Mouse (Mus musculus) NIH3T3 (cell line): ENCODE results near the gene Prr15l.

Source experiments
- DNase-seq: peaks from one replicate; pipeline ENCODE4 v3.0.0-alpha.2; 2012; ENCODE audit warnings: low read depth

The Prr15l gene

DNA sequence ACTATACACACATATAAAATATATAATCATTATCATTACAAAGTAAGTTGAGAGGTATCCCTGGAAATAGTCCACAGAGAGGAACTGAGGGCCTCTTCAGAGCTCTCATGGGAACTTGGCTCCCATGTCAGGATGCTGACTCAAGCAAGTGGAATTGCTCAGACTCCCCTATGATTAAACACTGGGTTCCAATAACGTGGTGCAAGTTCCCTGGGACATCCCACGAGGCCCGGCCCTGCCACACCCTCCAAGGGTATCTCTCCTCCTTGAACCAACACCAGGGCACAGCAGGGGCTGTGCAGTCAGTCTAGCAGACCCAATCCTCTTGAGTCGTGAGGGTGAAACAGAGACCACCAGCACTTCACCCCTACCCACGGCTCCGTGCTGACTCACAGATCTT is 8.9 kb upstream of the Prr15l start:
- DNase-seq: peak; percentile 71

DNA sequence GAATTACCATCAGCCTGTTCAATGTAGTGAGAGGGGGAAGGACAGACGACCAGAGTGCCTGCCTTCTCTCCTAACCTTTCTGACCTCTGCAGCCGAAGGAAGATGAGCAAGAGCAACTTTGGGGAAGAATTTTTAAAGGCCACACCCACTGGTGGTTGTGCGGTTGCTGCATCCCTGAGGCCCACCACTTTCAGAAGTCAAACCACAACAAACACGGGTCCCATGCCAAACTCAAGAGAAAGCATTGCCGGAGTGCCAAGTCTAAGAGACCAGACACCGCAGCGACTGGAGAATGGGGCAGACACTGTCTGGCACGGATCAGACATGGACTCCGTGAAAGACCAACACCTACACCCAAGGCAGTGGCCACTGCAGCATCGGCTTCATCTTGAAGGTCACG is 3.0 kb upstream of the Prr15l start:
- no peak for DNase-seq

- no peak for DNase-seq
Observed at GRCm38 (mm10) chr11:96925469-96926148, 2.3 kb upstream of the Prr15l start.

DNA sequence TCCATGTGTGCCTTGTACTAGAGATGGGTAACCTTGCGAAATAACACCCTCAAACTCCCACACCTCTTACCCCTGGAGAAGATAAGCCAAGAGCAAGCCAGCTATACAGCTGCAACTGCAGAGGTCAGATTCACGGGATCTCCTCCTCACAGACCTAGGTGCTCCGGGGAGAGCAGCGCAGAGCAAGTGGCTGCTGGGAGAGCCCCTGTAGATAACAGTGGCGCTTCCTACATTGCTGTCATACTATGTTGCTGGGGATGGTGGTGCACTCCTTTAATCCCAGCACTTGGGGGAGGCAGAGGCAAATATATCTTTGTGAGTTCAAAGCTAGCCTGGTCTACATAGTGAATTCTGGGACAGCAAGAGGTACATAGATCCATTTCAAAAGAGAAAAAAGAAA is 1.3 kb upstream of the Prr15l start:
- DNase-seq: no peak

DNA sequence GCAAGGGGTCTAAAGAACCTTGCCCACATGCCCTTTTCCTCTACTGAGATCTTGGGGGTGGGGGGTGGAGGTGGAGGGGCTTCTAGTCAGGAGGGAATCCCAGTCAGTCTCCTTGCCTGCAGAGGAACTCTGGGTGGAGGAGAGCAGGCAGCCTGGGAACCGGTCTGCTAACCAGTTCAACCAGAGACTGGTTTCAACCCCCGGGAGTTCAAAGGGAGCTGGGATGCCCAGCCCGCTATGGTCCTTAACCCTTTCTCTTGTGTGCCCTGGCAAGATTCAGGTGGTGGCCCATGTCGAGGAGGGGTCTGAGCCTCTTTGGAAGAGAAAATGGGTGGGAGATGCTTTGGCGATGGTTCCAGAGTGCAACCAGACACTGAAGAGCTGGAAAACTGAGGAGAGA is 787 bp downstream of the Prr15l start:
- no peak for DNase-seq

DNA sequence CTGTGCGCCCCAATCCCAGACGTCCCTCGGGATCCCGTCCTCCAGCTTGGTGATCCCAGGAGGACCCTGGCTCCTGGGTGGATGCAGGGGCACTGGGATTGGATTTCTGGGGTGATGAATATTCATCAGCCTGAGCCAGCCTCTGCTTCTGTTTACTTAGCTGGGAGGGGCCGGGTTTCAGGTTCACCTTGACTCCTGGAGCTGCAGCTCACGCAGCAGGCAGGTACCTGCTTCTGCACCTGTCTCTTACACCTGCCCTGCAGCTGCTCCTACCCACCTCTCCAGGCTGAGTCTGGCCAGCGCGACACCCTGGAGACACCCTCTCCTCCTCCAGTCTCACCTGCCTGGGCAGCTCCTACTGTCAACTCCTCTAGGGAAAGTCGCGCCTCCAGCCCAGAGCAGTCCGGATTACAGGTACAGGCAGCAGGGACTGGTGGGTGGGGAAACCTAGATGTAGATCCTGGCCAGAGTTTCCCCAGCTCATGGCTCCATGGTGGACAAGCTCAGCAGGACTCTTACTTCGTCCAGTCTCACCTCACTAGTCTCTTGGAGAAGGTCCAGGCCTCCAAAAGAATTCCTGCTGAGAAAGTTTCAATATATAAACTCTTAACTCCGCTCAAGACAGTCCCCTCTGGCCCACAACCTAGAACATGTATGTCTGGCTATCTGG is 1.3 kb downstream of the Prr15l start:
- no peak for DNase-seq

- DNase-seq: no peak
Observed at GRCm38 (mm10) chr11:96929766-96930331, 1.9 kb downstream of the Prr15l start.

GRCm38 (mm10) chr11:96931327-96932062 is 3.6 kb downstream of the Prr15l start:
- DNase-seq: peak; percentile 36

- DNase-seq: no peak
Observed at GRCm38 (mm10) chr11:96933562-96934276, 5.8 kb downstream of the Prr15l start.

- DNase-seq: peak; percentile 35
Observed at GRCm38 (mm10) chr11:96934921-96935356, 7.0 kb downstream of the Prr15l start.

GRCm38 (mm10) chr11:96935872-96936650 is 8.2 kb downstream of the Prr15l start:
- no peak for DNase-seq

- peak; percentile 91 for DNase-seq
Observed at GRCm38 (mm10) chr11:96937549-96938425, 9.9 kb downstream of the Prr15l start.

GRCm38 (mm10) chr11:96938426-96938800 is 10.5 kb downstream of the Prr15l start:
- no peak for DNase-seq

DNA sequence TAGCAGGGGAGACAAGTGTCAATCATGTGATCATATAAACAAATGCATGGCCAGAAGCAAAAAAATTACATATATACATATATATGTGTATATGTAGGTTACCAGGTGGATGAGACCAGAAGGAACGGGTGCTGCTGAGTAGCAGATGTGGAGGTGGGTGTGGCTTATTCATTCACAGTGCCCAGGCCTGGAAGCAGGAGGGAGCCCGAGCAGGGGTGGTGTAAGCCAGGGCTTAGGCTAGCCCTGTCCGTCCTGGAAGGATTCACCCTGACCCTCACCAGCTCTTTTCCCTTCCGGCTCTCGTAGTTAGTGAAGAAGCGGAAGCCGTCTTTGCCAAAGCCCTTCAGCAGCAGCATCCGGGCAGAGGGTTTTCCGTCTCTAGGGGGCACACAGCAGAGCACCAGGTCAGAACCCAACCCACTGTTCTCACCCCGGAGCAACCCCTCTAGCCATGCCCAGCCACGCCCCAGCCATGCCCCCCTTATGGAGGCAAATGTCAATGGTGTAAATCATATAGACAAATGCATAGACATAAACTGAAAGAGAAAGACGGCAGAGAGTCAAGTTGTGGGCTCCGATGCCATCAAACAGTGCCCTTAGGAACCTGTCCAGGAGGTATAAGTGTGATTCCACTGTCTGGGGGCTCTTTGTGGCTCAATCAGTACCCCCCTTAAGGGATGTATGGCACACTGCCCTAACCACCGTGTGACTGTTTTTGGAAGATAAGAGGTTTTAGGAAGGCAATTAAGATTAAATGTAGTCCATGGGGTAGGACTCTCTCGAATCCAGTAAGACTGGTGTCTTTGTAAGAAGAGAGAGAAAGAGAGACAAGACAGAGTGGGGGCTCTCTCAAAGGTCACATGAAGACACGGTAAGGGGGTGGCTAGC is 12.9 kb downstream of the Prr15l start:
- no peak for DNase-seq

DNA sequence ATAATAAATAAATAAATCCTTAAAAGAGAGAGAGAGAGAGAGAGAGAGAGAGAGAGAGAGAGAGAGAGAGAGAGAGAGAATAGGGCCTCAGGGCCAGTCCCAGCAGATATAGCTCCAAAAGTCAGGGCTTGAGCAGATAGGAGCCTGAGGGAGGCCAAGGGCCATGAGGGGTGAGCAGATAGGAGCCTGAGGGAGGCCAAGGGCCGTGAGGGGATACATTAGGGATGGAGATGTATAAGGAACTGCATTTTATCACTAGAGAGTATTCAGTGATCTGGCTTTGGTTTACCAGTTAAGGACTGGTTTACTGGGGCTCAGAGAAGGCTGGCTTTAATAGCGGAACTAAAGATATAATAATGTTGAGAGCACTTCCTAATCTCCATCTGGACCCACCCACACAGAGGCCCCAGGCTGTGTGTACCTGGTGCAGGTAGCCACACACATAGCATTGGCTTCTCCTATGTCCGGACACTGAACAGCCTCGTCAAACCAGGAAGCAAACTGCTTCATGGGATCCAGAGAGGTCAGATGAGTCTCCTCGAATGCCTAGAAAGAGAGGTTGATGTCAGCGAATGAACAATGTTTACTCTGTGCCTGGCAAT is 14.2 kb downstream of the Prr15l start:
- no peak for DNase-seq

DNA sequence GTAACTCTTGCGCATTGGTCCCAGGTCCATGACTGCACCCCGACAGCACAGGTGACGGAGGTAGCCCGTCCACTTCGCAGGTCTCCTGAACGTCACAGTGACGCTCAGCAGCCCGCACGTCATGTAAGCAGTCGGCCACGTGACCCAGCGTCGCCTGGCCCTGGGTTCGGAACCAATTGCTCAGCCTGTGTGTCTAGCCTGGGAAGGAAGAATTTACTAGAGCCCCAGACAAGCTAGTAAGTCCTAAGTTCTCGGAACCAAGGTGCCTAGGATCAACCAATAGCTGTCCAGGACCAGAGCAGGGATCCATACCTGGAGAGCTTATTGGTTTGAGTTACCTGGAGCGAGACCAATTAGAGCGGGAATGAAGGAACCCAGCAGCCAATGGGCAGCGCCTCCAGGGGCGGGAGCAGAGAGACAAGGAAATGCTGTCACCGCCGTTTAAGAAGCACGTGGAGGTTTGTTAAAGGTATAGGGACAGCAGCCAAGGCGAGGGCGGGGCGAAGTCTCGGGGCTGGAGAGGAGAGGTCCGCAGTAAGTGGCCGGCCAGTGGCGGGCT is 15.9 kb downstream of the Prr15l start, which contains the start of gene Pnpo:
Gene Pnpo, minus strand, starts transcription at position 241 of the 559 bp plus-strand sequence.
- peak; percentile 91 for DNase-seq

DNA sequence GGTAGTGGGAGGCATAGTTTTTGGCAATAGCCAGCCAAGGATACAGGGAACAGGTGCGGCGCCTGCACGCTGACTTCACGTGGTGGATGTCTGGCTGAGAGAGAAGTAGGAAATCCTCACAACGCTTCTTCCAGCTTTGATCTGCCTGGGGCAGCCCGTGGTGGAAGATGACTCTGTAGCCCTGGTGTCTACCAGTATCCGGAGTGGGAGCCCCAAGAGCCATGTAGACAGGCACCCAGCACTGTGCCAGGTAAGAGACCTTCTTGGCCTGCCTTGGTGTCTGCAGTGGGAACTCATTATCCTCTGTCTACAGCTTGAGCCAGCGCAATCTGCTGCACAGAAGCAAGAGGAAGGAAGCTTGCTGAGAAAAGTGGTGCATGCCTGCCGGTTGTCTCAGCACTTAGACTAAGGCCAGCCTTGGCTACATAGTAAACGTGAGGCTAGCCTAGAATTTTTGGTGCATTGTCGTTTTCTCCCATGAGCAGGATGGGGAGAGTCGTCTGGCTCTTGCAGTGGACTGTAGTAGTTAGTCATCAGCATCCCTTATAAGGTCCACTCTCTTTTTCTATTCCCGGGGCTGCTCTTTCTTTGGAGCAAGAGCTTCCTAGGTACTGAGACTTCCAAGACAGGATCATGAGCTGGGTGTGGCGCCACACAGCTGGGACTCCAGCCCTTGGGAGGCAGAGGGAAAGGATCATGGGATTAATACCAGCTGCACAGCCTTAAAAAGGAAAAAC is 17.1 kb downstream of the Prr15l start:
- DNase-seq: no peak

DNA sequence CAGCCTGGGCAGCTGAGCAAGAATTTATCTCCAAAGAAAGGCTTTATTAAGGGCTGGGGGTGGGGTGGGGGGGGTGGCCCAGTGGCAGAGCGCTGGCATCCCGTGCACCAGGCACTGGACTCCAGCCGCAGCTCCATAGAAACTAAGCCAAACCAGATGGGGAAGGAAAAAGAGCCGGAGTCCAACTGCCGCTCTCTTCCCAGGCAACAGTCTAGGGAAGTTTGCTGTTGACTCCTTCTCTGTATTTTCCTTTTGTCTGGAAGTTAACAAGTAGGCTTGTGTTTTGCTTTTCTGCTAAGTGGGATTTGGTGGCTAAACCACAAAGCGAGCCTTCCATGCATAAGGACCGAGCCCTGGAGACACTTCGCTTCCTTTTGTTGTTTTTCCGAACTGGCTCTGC is 18.6 kb downstream of the Prr15l start:
- DNase-seq: no peak
